Mouse (Mus musculus) liver, embryonic 15.5 days (tissue): ENCODE measurements around the gene Snph. TPM values are rescaled to one million over a fixed set of nuclear protein-coding genes. Genes with fewer than 3 reads are reported as not detected.
"Not testable (repeated sequence)": the region's sequence is repeated elsewhere in the genome, so short reads cannot be mapped to it uniquely, and the experiment has no call there.

Source experiments
- ATAC-seq: fragments of 200-750 bp; cut with Nextera tagmentation; 2 replicates; pipeline ENCODE4 v1.8.0; 2017; ENCODE audit warnings: moderate number of reproducible peaks, mild to moderate bottlenecking, moderate library complexity; ENCODE audit not compliant: insufficient read depth
- H3K27ac ChIP-seq: fragments of 300-500 bp; sonication (generic); replicated peaks from 2 replicates; pipeline ENCODE4 v1.5.1; 2015; ENCODE audit warnings: mild to moderate bottlenecking, inconsistent platforms
- H3K27me3 ChIP-seq: fragments of 300-500 bp; sonication (generic); 2 replicates; pipeline ENCODE4 v1.6.1; 2015; ENCODE audit warnings: mild to moderate bottlenecking, inconsistent platforms
- H3K36me3 ChIP-seq: fragments of 300-500 bp; sonication (generic); replicated peaks from 2 replicates; pipeline ENCODE4 v1.6.1; 2015; ENCODE audit warnings: moderate library complexity, mild to moderate bottlenecking, inconsistent platforms
- H3K4me1 ChIP-seq: fragments of 300-500 bp; sonication (generic); replicated peaks from 2 replicates; pipeline ENCODE4 v1.6.1; 2015; ENCODE audit warnings: inconsistent platforms
- H3K4me2 ChIP-seq: fragments of 300-500 bp; sonication (generic); 2 replicates; pipeline ENCODE4 v1.6.1; 2015; ENCODE audit warnings: moderate library complexity, mild to moderate bottlenecking, inconsistent platforms
- H3K4me3 ChIP-seq: fragments of 300-500 bp; sonication (generic); replicated peaks from 2 replicates; pipeline ENCODE4 v1.5.1; 2015; ENCODE audit warnings: mild to moderate bottlenecking, inconsistent platforms
- H3K9ac ChIP-seq: fragments of 300-500 bp; sonication (generic); 2 replicates; pipeline ENCODE4 v1.6.1; 2015; ENCODE audit warnings: moderate library complexity, mild to moderate bottlenecking, inconsistent platforms
- H3K9me3 ChIP-seq: fragments of 300-500 bp; sonication (generic); replicated peaks from 2 replicates; pipeline ENCODE4 v1.6.1; 2016; ENCODE audit warnings: inconsistent platforms
- WGBS: fragments of 180-500 bp; shearing (Covaris S2); methylation state at CpG from one replicate; pipeline ENCODE4 v1.1.7; 2015; ENCODE audit warnings: mixed read lengths; ENCODE audit not compliant: insufficient replicate concordance; 5-methylcytosine and 5-hydroxymethylcytosine counted together
- polyA plus RNA-seq: library from polyadenylated mRNA; unstranded; fragments of >200 nt; fragmentation: Nextera tagmentation; extraction: Ambion mirVana; gene quantifications from 2 replicates; pipeline ENCODE4 v1.2.1, GENCODE M21; 2015

Snph gene
- polyA plus RNA-seq, 1 experiment from 2014 or later = 0.03 TPM

DNA sequence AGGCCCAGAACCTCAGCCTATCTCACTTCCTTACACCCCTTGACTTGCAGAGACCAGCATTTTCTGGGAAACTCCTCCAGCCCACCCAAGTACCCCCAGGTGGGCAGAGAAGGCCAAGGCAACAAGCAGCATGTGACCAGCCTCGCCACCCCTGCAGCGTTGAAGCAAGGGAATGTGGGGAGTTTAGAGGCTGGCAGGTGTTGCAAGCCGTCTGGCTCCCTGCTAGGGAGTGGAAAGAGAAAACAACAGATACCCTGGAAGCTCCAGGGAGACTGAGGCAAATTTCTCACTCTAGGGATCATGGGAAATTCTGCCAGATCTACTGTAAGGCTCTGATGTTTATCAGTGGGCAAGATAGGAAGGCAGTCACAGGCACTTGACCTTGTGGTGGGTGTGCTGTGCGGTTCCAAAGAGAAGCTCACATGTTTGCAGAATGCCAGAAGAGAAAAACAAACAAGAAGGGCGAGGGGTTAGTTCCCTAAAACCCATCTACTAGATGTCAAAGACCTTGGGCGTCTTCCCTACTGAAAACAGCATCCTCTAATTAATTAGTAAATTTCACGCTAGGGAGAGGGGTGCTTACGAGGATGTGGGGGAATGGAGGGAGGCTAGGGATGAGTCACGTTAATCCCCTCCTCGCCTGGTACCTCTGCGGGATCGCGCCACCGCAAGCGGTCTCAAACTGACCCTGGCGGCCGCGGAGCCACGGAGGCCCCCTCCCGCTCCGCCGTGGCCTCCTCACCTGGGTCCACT lies 811 bp downstream of the Snph start:
- H3K4me1 ChIP-seq = no peaks in the 10 kb centered on the region
- ATAC-seq = no peak
- H3K9me3 ChIP-seq = no peaks in the 10 kb centered on the region
- H3K27me3 ChIP-seq = peaks cover 55% of the 10 kb centered on the region
- peak overlapping the region; percentile 45 for H3K4me3 ChIP-seq
- H3K27ac ChIP-seq = no peak overlapping the region
- WGBS = 3% methylated on average over 22 of the region's 22 CpGs
- no peaks in the 10 kb centered on the region for H3K36me3 ChIP-seq
- peak overlapping the region; percentile 67 for H3K4me2 ChIP-seq
- no peak overlapping the region for H3K9ac ChIP-seq

DNA sequence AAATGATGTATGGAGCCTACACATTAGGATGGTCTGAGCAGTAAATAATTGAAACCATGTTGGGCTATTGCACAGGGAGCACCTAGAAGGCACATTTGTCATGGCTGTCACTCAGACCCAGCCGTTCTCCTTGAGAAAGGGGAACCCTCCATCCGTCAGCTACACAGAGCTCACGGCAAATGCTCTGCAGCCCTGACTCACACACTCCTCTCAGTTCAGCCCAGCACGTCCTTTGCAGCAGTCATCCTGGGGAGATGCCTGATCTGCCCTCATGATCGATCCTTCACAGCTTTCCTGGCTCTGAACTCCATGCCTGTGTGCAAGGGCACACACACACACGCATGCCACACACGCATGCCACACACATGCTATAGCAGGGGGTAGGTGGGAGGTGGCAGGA lies 3.1 kb downstream of the Snph start:
- 32% methylated on average over 7 of the region's 7 CpGs for WGBS
- Histone ChIP-seq H3K4me3 (no peak overlapping the region), H3K4me2 (no peak overlapping the region), H3K27ac (no peak overlapping the region), H3K36me3 (no peaks in the 10 kb centered on the region), H3K9ac (no peak overlapping the region), H3K27me3 (peaks cover 55% of the 10 kb centered on the region), H3K9me3 (no peaks in the 10 kb centered on the region), H3K4me1 (no peaks in the 10 kb centered on the region)
- ATAC-seq = no peak

DNA sequence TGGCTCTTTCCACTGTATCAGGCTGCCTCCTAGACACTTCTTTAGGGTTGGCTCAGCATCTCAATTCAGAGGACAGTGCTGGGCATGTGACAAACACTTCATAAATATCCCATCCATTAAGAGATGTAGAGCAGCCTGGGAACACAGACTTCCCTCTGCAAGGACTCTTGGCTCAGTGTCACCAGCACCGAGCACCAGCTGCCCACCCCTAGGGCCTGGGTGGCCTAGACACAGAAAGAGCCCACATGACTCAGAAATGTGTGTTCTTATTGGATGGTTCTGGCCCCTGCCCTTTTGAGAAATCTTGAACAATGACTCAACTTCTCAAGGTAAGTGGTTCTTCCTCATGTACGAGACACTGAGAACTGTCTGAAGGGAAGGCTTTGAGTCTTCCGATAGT lies 4.4 kb downstream of the Snph start:
- Histone ChIP-seq H3K9ac (no peak overlapping the region), H3K27me3 (peaks cover 42% of the 10 kb centered on the region), H3K9me3 (no peaks in the 10 kb centered on the region), H3K4me3 (no peak overlapping the region), H3K4me1 (no peaks in the 10 kb centered on the region), H3K36me3 (no peaks in the 10 kb centered on the region), H3K4me2 (no peak overlapping the region), H3K27ac (no peak overlapping the region)
- WGBS = 66% methylated on average over 3 of the region's 3 CpGs
- ATAC-seq = no peak

DNA sequence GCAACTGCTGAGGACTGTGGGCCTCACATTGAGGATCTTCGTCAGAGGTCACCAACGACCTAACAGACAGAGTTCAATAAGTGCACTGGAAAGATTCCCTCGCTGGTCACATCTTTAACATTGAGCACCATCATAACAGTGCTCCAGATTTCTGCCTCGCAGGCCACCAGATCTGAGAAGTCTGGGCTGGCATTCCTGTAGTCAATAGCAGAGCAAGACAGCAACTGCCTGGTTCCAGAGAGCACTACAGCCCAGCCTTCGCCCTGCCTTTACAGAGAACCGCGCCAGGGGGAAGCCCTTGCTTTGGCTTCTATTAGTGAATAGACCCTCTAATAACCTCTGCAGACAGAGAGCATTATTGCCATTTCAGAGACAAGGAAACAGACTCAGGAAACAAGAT lies 6.1 kb downstream of the Snph start:
- ATAC-seq = no peak
- no peak overlapping the region for H3K4me2 ChIP-seq

DNA sequence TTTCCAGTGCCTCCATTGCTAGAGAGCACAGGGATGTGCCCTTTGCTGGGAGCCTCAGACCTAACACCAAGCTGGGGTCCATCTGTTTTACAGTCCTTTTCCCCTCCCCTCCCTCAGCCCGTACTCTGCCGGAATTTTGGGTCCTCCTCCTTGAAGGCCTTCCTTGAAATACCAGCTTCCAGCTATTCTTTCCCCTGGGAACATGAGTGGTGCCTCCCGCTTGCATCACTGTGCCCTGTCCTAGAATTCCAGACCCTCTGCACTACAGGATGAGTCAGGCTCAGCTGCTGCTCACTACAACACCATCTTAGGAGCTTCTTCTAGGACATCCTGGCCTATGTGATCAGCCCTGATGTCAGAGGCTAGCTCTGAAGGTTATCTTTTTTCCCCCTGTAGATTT lies 8.6 kb downstream of the Snph start:
- H3K27ac ChIP-seq = no peak overlapping the region
- no peak overlapping the region for H3K4me2 ChIP-seq
- 38% methylated on average over 3 of the region's 3 CpGs for WGBS
- peaks cover 2% of the 10 kb centered on the region; the same call in 1 of the 2 replicates for H3K27me3 ChIP-seq
- ATAC-seq = no peak
- no peak overlapping the region for H3K4me3 ChIP-seq
- no peaks in the 10 kb centered on the region for H3K36me3 ChIP-seq
- H3K9me3 ChIP-seq = no peaks in the 10 kb centered on the region
- no peaks in the 10 kb centered on the region for H3K4me1 ChIP-seq
- H3K9ac ChIP-seq = no peak overlapping the region

More for the DNA sequence above, 6.1 kb downstream of the Snph start:
- Histone ChIP-seq H3K36me3 (no peaks in the 10 kb centered on the region), H3K27ac (no peak overlapping the region), H3K9ac (no peak overlapping the region), H3K9me3 (no peaks in the 10 kb centered on the region), H3K4me3 (no peak overlapping the region), H3K4me1 (no peaks in the 10 kb centered on the region), H3K27me3 (peaks cover 25% of the 10 kb centered on the region)
- 68% methylated on average over 7 of the region's 7 CpGs for WGBS

DNA sequence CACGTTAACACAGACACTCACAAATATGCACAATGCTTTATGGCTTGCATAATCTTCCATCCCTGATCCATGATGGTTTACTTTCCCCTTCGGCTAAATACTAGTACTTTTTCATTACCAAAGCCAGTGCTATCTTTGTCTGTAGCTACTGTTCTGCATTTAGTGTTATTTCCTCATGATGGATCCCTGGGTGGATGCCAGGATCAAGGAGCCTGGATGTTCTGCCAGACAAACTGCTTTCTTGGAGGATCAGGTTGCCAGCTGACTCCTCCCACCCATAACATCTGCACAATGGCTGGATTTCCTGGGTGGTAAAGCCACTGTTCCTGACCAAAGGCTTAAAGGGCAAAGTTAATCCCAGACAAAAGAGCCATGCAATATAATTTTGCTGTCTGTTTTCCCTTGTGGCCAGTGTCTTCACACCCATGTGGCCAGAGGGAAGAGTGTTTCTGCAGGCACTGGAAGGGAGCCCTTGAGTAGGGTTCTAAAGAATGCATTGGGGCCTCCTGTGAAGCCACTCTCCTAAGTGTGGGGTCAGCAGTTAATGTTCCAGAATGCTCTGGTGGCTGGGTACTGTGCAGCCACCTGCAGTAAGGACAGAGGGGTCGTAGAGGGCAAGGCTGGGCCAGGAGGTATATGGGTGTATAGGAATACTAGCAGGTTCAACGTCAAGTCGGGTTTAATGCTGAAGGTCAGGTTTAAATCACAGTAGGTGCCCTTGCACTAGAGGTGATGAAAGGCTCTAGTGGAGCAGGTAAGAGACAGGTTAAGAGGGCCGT lies 15.7 kb downstream of the Snph start:
- Histone ChIP-seq H3K9ac (no peak overlapping the region), H3K4me2 (no peak overlapping the region), H3K4me1 (no peaks in the 10 kb centered on the region), H3K36me3 (no peaks in the 10 kb centered on the region), H3K27ac (no peak overlapping the region), H3K9me3 (no peaks in the 10 kb centered on the region), H3K27me3 (no peaks in the 10 kb centered on the region), H3K4me3 (no peak overlapping the region)
- WGBS = 46% methylated on average over 6 of the region's 6 CpGs
- no peak for ATAC-seq

DNA sequence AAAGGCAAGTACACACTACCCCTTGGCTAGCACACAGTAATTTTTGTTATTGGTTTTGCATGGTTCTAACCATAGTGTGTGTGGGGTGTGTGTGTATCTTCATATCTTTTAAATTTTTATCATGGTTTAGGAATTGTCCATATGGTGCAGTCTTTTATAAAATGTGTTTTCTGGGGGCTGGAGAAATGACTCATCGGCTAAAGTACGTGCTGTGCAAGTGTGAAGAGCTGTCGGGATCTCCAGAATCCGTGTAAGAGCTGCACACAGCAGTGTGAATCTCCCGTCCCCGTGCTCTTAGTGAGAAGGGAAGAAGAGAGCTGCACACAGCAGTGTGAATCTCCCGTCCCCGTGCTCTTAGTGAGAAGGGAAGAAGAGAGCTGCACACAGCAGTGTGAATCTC lies 16.6 kb downstream of the Snph start:
- not testable (repeated sequence) for ATAC-seq, H3K9ac ChIP-seq

DNA sequence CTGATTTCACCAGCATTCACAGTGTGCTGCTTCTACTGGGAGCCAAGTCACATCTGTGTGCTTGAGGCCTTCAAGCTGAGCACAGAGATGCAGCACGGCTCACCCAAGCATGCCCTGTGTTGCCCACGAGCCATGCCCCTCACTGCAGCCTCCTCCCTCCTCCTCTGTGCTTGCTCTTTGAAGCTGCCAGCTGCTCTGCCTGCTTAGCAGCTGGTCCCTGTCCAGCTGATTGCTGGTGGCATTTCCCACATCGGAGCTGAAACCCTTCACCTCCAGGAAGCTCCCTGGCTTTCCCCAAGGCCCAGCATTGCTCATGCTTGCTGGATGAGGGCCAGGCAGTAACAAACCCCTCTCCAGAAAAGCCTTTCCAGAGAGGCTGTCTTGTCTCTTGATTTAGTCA lies 22.4 kb downstream of the Snph start:
- H3K4me1 ChIP-seq = no peaks in the 10 kb centered on the region
- no peak overlapping the region for H3K4me3 ChIP-seq
- H3K27ac ChIP-seq = no peak overlapping the region
- WGBS = 32% methylated on average over 3 of the region's 3 CpGs
- no peaks in the 10 kb centered on the region for H3K9me3 ChIP-seq
- H3K27me3 ChIP-seq = no peaks in the 10 kb centered on the region
- H3K36me3 ChIP-seq = no peaks in the 10 kb centered on the region
- no peak overlapping the region for H3K9ac ChIP-seq
- ATAC-seq = no peak
- H3K4me2 ChIP-seq = no peak overlapping the region

More for the DNA sequence above, 16.6 kb downstream of the Snph start:
- not testable (repeated sequence) for H3K36me3 ChIP-seq, H3K9me3 ChIP-seq, H3K4me1 ChIP-seq, H3K27me3 ChIP-seq, H3K4me2 ChIP-seq, H3K4me3 ChIP-seq, H3K27ac ChIP-seq
- WGBS = 67% methylated on average over 8 of the region's 8 CpGs

DNA sequence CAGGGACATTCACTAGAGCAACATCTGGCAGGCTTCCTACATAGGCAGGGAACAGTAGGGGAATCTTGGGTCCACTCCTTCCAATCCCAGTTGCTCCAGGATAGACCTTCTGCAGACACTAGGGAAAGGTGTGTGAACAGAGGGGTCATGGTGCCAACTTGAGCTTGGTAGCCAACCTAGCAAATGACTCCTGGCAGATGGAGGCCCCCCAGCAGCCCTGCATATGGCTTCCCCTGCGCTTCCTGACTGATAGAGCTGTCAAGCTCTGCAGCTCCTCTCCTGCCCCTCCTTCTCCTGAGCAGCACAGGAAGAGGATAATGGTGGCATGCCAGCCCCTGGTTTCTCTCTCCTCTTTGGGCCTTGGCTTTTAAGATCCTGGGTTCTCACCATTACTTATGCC lies 24.0 kb downstream of the Snph start:
- WGBS = 22% methylated on average over 1 of the region's 1 CpGs
- Histone ChIP-seq H3K4me3 (no peak overlapping the region), H3K27me3 (no peaks in the 10 kb centered on the region), H3K4me2 (no peak overlapping the region), H3K9ac (no peak overlapping the region), H3K36me3 (no peaks in the 10 kb centered on the region), H3K27ac (no peak overlapping the region), H3K9me3 (no peaks in the 10 kb centered on the region), H3K4me1 (no peaks in the 10 kb centered on the region)
- ATAC-seq = no peak

DNA sequence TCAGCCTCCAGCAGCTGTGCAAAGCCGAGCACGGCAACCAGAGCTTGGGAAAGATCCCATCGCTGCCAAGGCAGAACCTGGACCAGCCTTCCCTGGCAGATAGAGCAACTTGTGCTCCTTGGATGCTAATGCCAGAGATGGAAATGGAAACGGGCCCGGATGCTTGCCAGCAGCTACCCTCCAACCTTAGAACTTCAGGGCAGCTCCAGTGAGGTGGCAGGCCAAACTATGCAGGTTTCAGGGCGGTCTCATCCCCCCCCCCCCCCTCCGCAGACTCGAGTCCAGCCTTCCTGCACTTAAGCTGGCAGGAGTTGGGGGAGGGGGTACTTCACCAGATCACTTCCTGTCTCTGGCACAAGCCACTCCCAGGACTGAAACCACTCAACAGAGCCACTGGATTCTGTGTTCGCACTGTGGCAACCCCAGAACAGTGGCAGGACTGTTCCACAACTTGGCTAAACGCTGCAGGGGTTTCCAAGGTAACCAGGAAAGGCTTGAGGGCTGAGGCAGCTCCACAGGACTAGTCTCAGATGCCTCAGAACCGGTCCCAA lies 26.9 kb downstream of the Snph start:
- H3K4me2 ChIP-seq = no peak overlapping the region
- H3K9ac ChIP-seq = no peak overlapping the region
- no peaks in the 10 kb centered on the region for H3K9me3 ChIP-seq
- H3K27me3 ChIP-seq = peaks cover 7% of the 10 kb centered on the region; the same call in 1 of the 2 replicates
- no peak for ATAC-seq
- WGBS = 27% methylated on average over 11 of the region's 11 CpGs
- no peaks in the 10 kb centered on the region for H3K36me3 ChIP-seq
- no peak overlapping the region for H3K27ac ChIP-seq
- H3K4me1 ChIP-seq = no peaks in the 10 kb centered on the region
- no peak overlapping the region for H3K4me3 ChIP-seq

DNA sequence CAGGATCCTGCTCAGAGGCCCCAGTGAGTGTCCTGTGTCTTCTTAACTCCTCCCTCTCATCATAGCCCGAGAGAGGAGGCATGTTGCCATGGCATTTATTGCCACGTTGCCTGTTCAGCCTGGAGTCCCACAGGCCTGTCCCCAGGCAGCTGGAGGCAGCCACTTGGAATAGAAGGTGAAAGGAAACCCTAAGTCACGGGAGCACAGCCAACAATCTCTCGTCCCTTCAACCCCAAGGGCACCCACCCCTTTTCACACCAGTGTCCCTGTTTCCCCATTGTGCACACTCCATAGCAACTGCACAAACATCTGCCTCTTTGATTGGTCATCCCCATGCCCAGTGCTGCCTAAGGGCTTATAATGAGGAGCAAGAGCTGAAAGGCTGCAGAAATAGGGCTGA lies 28.8 kb downstream of the Snph start:
- 37% methylated on average over 4 of the region's 4 CpGs for WGBS

More for the DNA sequence above, 28.8 kb downstream of the Snph start:
- no peak overlapping the region for H3K27ac ChIP-seq
- no peaks in the 10 kb centered on the region for H3K36me3 ChIP-seq
- H3K9me3 ChIP-seq = no peaks in the 10 kb centered on the region
- H3K4me2 ChIP-seq = no peak overlapping the region
- peaks cover 7% of the 10 kb centered on the region; the same call in 1 of the 2 replicates for H3K27me3 ChIP-seq
- no peak overlapping the region for H3K9ac ChIP-seq
- ATAC-seq = no peak
- H3K4me3 ChIP-seq = no peak overlapping the region
- H3K4me1 ChIP-seq = no peaks in the 10 kb centered on the region
